Mouse (Mus musculus): ENCODE measurements around the gene Sgk1. TPM values are rescaled to one million over a fixed set of nuclear protein-coding genes. Genes with fewer than 3 reads are reported as not detected.

The Sgk1 gene
- polyA plus RNA-seq, 1 experiment from 2014 or later = 41.4 TPM

GRCm38 (mm10) chr10:21996660-21997447 is 114.9 kb downstream of the Sgk1 start:
- ATAC-seq (ENCODE audit: low FRiP score) = no peak
- Histone ChIP-seq H3K27me3 (ENCODE audit: control insufficient read depth, insufficient read depth, low read length) (peaks cover 8% of the 10 kb centered on the region; the same call in 1 of the 2 replicates), H3K27ac (no peak overlapping the region), H3K36me3 (replicated peaks; ENCODE audit: control insufficient read depth, insufficient read depth) (peaks cover 36% of the 10 kb centered on the region), H3K9me3 (ENCODE audit: control insufficient read depth, low read length) (no peaks in the 10 kb centered on the region), H3K4me1 (replicated peaks; ENCODE audit: control insufficient read depth, insufficient read depth, low read length) (peaks cover 4% of the 10 kb centered on the region; the same call in 1 of the 2 replicates), H3K9ac (no peak overlapping the region; the same call in 1 of the 2 replicates), H3K4me2 (replicated peaks) (peak overlapping the region; percentile 99), H3K4me3 (replicated peaks; ENCODE audit: low read length) (no peak overlapping the region)
- WGBS = 91% methylated on average over 14 of the region's 14 CpGs
- DNase-seq (ENCODE audit: low spot score) = no peak

- Histone ChIP-seq H3K27ac (no peak overlapping the region), H3K4me3 (replicated peaks; ENCODE audit: low read length) (no peak overlapping the region), H3K4me2 (replicated peaks) (no peak overlapping the region), H3K9ac (no peak overlapping the region), H3K4me1 (replicated peaks; ENCODE audit: control insufficient read depth, insufficient read depth, low read length) (peaks cover 3% of the 10 kb centered on the region; the same call in 1 of the 2 replicates), H3K27me3 (ENCODE audit: control insufficient read depth, insufficient read depth, low read length) (no peaks in the 10 kb centered on the region; the same call in 1 of the 2 replicates), H3K36me3 (replicated peaks; ENCODE audit: control insufficient read depth, insufficient read depth) (peaks cover 36% of the 10 kb centered on the region), H3K9me3 (ENCODE audit: control insufficient read depth, low read length) (0 out of 2 replicates have a peak, but pooled peaks cover 2% of the 10 kb centered on the region)
- DNase-seq (ENCODE audit: low spot score) = no peak
- WGBS = 89% methylated on average over 12 of the region's 12 CpGs
- no peak for ATAC-seq (ENCODE audit: low FRiP score)
These were observed 115.7 kb downstream of the Sgk1 start for GRCm38 (mm10) chr10:21997550-21998204.

- Histone ChIP-seq H3K36me3 (replicated peaks; ENCODE audit: control insufficient read depth, insufficient read depth) (peaks cover 36% of the 10 kb centered on the region), H3K27ac (no peak overlapping the region), H3K4me2 (replicated peaks) (peak overlapping the region; percentile 30), H3K4me1 (replicated peaks; ENCODE audit: control insufficient read depth, insufficient read depth, low read length) (no peaks in the 10 kb centered on the region), H3K9ac (no peak overlapping the region), H3K27me3 (ENCODE audit: control insufficient read depth, insufficient read depth, low read length) (no peaks in the 10 kb centered on the region), H3K9me3 (ENCODE audit: control insufficient read depth, low read length) (0 out of 2 replicates have a peak, but pooled peaks cover 5% of the 10 kb centered on the region), H3K4me3 (replicated peaks; ENCODE audit: low read length) (peak overlapping the region; percentile 3; the same call in 1 of the 2 replicates)
- WGBS = 82% methylated on average over 28 of the region's 28 CpGs
- ATAC-seq (ENCODE audit: low FRiP score) = no peak
- DNase-seq (ENCODE audit: low spot score) = no peak
These were observed 116.7 kb downstream of the Sgk1 start for GRCm38 (mm10) chr10:21998503-21999180.

DNA sequence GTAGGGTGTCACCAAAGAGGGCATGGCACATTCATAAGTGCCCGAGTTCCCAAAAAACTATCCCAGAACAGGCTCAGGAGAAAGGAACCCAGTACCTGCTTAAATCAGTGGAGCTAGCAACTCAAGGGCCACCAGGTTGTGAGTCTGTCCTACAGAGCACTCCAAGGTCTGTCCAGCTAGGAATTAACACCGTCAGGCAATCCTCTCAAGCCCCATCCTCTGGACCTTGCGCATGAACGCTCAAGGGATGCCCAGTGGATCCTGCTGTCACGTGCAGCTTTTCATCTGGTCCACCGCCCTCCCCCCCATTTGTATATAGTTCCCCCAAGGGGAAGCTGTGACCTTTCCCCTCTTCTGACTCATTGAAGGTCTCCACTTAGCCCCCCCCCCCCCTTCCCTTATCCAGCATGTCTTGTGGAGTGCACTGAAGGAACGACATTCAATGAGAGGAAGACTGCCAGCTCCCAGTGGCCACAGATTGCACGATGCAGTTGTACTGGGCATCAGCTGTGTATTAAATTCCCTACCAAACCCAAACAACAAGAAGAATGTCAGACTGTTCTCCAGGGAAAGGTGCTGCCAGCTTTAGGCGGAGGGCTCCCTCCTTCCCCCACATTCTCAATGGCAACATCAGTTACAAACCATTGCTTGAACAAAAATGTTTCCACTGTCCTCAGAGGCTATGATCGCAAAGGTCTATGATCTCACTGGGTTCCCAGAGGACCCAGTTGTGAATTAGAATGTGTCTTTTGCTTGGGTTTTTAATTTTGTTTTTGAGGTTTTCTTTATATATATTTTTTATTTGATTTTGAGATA is 118.7 kb downstream of the Sgk1 start:
- Histone ChIP-seq H3K4me3 (replicated peaks; ENCODE audit: low read length) (no peak overlapping the region), H3K4me2 (replicated peaks) (no peak overlapping the region), H3K27ac (no peak overlapping the region), H3K9me3 (ENCODE audit: control insufficient read depth, low read length) (0 out of 2 replicates have a peak, but pooled peaks cover 5% of the 10 kb centered on the region), H3K27me3 (ENCODE audit: control insufficient read depth, insufficient read depth, low read length) (no peaks in the 10 kb centered on the region), H3K9ac (no peak overlapping the region), H3K36me3 (replicated peaks; ENCODE audit: control insufficient read depth, insufficient read depth) (peaks cover 36% of the 10 kb centered on the region), H3K4me1 (replicated peaks; ENCODE audit: control insufficient read depth, insufficient read depth, low read length) (no peaks in the 10 kb centered on the region)
- WGBS = 51% methylated on average over 10 of the region's 10 CpGs
- ATAC-seq (ENCODE audit: low FRiP score) = no peak
- DNase-seq (ENCODE audit: low spot score) = no peak

DNA sequence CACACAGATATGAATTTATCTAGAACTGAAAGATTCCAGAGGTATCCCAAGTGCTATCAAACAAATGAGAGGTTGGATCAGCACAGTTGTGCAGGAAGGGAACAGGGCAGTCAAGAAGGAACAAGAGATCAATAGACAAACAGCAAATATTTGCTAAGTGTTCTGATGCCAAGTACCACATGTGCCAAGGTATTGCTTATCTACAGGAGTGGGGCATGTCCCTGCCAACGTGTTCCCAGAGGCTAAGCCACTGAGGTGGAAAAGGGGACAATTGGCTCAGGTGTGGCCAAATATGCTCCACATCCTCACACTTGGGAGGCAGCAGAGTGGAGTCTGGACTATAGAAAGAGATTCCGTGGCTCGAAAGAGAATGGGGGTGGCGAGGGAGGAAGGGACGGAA is 119.6 kb downstream of the Sgk1 start:
- WGBS = 79% methylated on average over 3 of the region's 5 CpGs

DNA sequence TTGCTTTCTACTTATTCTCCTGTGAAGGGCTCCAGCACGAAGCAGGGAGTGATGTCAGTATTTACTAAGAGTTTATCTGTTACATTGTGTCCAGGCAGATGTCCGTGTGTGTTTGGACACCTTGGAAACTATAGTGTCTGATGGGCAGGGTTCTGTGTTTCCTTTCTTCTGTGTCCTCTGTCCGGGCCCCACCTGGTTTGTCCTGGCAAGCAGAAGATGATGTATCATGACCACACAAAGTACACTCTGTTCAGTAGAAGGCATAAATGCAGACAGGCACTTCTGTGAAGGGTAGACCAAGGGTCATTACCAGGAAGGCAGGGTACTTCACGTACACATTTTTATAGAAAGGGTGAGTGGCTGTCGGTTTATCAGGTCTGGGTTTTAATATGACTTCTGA is 122.8 kb downstream of the Sgk1 start:
- DNase-seq (ENCODE audit: low spot score) (no peak), ATAC-seq (ENCODE audit: low FRiP score) (no peak)
- 84% methylated on average over 5 of the region's 5 CpGs for WGBS
- no peak overlapping the region for H3K9ac ChIP-seq
- H3K4me2 ChIP-seq (replicated peaks) = no peak overlapping the region
- no peaks in the 10 kb centered on the region for H3K27me3 ChIP-seq (ENCODE audit: control insufficient read depth, insufficient read depth, low read length)
- 0 out of 2 replicates have a peak, but pooled peaks cover 5% of the 10 kb centered on the region for H3K9me3 ChIP-seq (ENCODE audit: control insufficient read depth, low read length)
- H3K4me1 ChIP-seq (replicated peaks; ENCODE audit: control insufficient read depth, insufficient read depth, low read length) = no peaks in the 10 kb centered on the region
- no peak overlapping the region for H3K27ac ChIP-seq
- no peak overlapping the region for H3K4me3 ChIP-seq (replicated peaks; ENCODE audit: low read length)
- no peaks in the 10 kb centered on the region for H3K36me3 ChIP-seq (replicated peaks; ENCODE audit: control insufficient read depth, insufficient read depth)

More for the DNA sequence above, 119.6 kb downstream of the Sgk1 start:
- DNase-seq (ENCODE audit: low spot score) = no peak
- Histone ChIP-seq H3K27ac (no peak overlapping the region), H3K4me3 (replicated peaks; ENCODE audit: low read length) (no peak overlapping the region), H3K4me1 (replicated peaks; ENCODE audit: control insufficient read depth, insufficient read depth, low read length) (no peaks in the 10 kb centered on the region), H3K36me3 (replicated peaks; ENCODE audit: control insufficient read depth, insufficient read depth) (peaks cover 27% of the 10 kb centered on the region), H3K4me2 (replicated peaks) (no peak overlapping the region), H3K27me3 (ENCODE audit: control insufficient read depth, insufficient read depth, low read length) (no peaks in the 10 kb centered on the region), H3K9ac (no peak overlapping the region), H3K9me3 (ENCODE audit: control insufficient read depth, low read length) (0 out of 2 replicates have a peak, but pooled peaks cover 5% of the 10 kb centered on the region)
- no peak for ATAC-seq (ENCODE audit: low FRiP score)

DNA sequence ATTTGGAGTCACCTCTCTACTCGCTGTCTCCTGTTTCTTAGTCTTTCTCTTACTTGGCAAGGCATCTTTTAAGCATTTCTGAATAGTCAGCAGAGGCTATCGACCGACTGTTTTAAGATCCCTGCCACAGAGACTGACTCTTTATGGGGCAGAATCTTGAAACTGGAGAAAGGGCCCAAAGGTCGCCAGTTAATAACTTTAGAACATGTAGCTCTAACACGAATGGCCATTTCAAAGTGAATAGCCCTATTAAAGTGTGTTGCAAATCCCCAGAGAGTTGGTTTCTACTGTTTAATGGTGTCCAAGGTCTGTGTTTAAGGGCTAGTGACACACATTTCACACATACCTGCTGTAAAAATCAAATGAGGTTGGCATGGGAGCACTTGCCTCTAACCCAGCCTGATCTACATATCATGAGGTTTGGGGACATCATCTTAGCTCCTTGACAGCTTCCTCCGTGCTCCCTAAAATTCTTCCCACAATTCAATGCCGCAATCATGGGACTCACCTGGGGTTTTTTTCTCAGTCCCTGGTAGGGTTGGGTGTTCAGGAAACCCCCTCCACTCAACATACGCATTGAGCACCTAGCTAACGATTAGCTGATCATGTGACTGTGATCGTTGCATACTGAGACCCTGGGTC is 125.3 kb downstream of the Sgk1 start:
- Histone ChIP-seq H3K4me2 (replicated peaks) (no peak overlapping the region), H3K36me3 (replicated peaks; ENCODE audit: control insufficient read depth, insufficient read depth) (no peaks in the 10 kb centered on the region), H3K4me3 (replicated peaks; ENCODE audit: low read length) (no peak overlapping the region), H3K27me3 (ENCODE audit: control insufficient read depth, insufficient read depth, low read length) (no peaks in the 10 kb centered on the region), H3K27ac (no peak overlapping the region), H3K9me3 (ENCODE audit: control insufficient read depth, low read length) (0 out of 2 replicates have a peak, but pooled peaks cover 5% of the 10 kb centered on the region), H3K9ac (no peak overlapping the region), H3K4me1 (replicated peaks; ENCODE audit: control insufficient read depth, insufficient read depth, low read length) (no peaks in the 10 kb centered on the region)
- ATAC-seq (ENCODE audit: low FRiP score) (no peak), DNase-seq (ENCODE audit: low spot score) (no peak)
- 88% methylated on average over 10 of the region's 10 CpGs for WGBS

GRCm38 (mm10) chr10:22007802-22008172 is 125.8 kb downstream of the Sgk1 start:
- no peak for ATAC-seq (ENCODE audit: low FRiP score)
- Histone ChIP-seq H3K4me2 (replicated peaks) (no peak overlapping the region), H3K36me3 (replicated peaks; ENCODE audit: control insufficient read depth, insufficient read depth) (no peaks in the 10 kb centered on the region), H3K4me1 (replicated peaks; ENCODE audit: control insufficient read depth, insufficient read depth, low read length) (no peaks in the 10 kb centered on the region), H3K9ac (no peak overlapping the region), H3K27ac (no peak overlapping the region), H3K9me3 (ENCODE audit: control insufficient read depth, low read length) (0 out of 2 replicates have a peak, but pooled peaks cover 2% of the 10 kb centered on the region), H3K27me3 (ENCODE audit: control insufficient read depth, insufficient read depth, low read length) (no peaks in the 10 kb centered on the region), H3K4me3 (replicated peaks; ENCODE audit: low read length) (no peak overlapping the region)
- DNase-seq (ENCODE audit: low spot score) = peak; percentile 84
- WGBS = 43% methylated on average over 4 of the region's 4 CpGs
